7 mouse cellular contexts compared by ENCODE assay signal in genomic region chr13:63552291-63552932, GRCm38 (mm10). TPM values are rescaled to one million over a fixed set of nuclear protein-coding genes. Genes with fewer than 3 reads are reported as not detected.
DNase-seq lines count a peak whose midpoint lies in the region; ATAC-seq and TF ChIP-seq lines count a peak whose summit lies in the region.

No protein-coding gene starts in this region.

- H3K9me3 ChIP-seq in midbrain, embryonic 13.5 days: no peaks in the 10 kb centered on the region

- H3K4me2 ChIP-seq in midbrain, embryonic 13.5 days (replicated peaks): peak overlapping the region; percentile 21; the same call in 1 of the 2 replicates

- peak; percentile 86 for ATAC-seq in frontal cortex, adult (ENCODE audit: low TSS enrichment)
- peak; percentile 78 for ATAC-seq in midbrain, embryonic 13.5 days

- peak overlapping the region; percentile 7; the same call in 1 of the 2 replicates for H3K9ac ChIP-seq in midbrain, embryonic 13.5 days (replicated peaks)

- peak overlapping the region; percentile 4; the same call in 1 of the 2 replicates for H3K4me3 ChIP-seq in layer of hippocampus, adult 2 months
- no peak overlapping the region for H3K4me3 ChIP-seq in midbrain, embryonic 13.5 days (replicated peaks)

- H3K27me3 ChIP-seq in midbrain, embryonic 13.5 days: peaks cover 2% of the 10 kb centered on the region; the same call in 1 of the 2 replicates

- peaks cover 89% of the 10 kb centered on the region for H3K4me1 ChIP-seq in midbrain, embryonic 13.5 days (replicated peaks)

- H3K27ac ChIP-seq in layer of hippocampus, adult 2 months: peak overlapping the region; percentile 61; the same call in 1 of the 2 replicates
- H3K27ac ChIP-seq in midbrain, embryonic 13.5 days: peak overlapping the region; percentile 82

- peak; percentile 32 for DNase-seq in ovary, adult 18-20 months (ENCODE audit: low spot score)
- DNase-seq in ovary, postnatal 10 days (ENCODE audit: low spot score): no peak
- DNase-seq in cerebellum, adult 8-10 months: peak; percentile 97
- DNase-seq in layer of hippocampus, adult 2 months (ENCODE audit: low spot score in 2 of 2): peak; percentile 80
- DNase-seq in thymus, adult 18-20 months: peak; percentile 48 to 60

- no peak for TF ChIP-seq CTCF in layer of hippocampus, adult 2 months (conservative IDR thresholded peaks at IDR 0.05)

- peaks cover 4% of the 10 kb centered on the region for H3K36me3 ChIP-seq in midbrain, embryonic 13.5 days

- 48% methylated on average over 10 of the region's 10 CpGs for WGBS in midbrain, embryonic 13.5 days

RNA-seq across cellular contexts. Expression of gene Ptch1, which starts 21.0 kb away (rescaled TPM):
- total RNA-seq in layer of hippocampus, adult 2 months (2021): 10 to 100 TPM; 43.9 to 45.4 TPM
- 16.0 and 17.8 TPM in 2 replicates for polyA plus RNA-seq in midbrain, embryonic 13.5 days (2015; fragmentation: Nextera tagmentation; extraction: Ambion mirVana)

RNA-seq across cellular contexts. Expression of gene Fancc, which starts 55.3 kb away (rescaled TPM):
- total RNA-seq in layer of hippocampus, adult 2 months (2021): 1 to 10 TPM; 6.5 to 9.5 TPM
- polyA plus RNA-seq in midbrain, embryonic 13.5 days (2015; fragmentation: Nextera tagmentation; extraction: Ambion mirVana): 17.6 and 19.7 TPM in 2 replicates
